13 mouse cellular contexts compared by ENCODE assay signal in the genomic region with DNA sequence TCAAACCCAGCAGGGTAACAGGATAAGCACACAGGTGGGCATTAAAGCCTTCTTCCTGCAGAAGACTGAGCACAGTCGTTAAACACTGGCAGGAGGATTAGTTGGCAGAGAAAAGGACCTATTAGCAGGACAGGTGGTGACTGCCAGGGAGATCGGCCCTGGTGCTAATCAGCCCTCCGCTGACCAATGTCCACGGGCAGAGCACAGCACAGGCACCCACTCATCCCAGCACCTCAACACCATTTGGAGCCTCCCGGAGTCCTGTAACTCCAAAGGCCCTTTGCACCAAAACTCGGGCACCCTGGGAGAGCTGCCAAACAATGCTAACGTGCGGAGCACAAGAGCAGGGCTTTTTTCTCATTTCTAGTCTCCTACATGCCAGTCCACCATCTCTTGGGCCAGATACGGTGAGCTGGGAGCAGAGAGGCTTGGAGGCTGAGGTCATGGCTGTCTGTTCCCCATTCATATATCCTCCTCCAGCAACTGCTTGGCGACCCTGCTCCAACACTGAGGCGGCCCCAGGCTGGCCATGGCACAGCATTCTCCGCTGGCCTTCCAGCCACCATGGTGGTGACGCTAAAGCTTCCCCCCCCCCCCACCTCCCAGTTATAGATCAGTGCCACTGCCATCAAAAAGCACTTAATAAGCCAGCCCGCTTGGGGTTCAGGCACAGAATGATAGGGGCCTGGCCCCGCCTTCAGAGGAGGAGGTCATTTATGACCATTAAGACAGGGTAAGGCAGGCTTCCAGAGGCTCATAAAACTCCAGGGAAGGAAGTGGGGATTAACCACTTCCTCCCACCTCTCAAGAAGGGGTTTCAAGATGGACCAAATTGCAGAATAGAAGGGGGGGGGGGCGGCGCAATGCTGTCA. TPM values are rescaled to one million over a fixed set of nuclear protein-coding genes. Genes with fewer than 3 reads are reported as not detected.
DNase-seq lines count a peak whose midpoint lies in the region; ATAC-seq and TF ChIP-seq lines count a peak whose summit lies in the region.
"Had no signal": no experiment of that assay in that cellular context is flagged by ENCODE, and none has a peak within 500 bp of the region (broad histone marks: within the 10 kb centered on the region; RNA-seq: fewer than 3 reads in every experiment).

No protein-coding gene starts in this region.

- no peak overlapping the region for H3K4me3 ChIP-seq in gastrocnemius, adult 2 months
- peak overlapping the region in 1 of 2 experiments; percentile 4; a peak in 2 of 4 replicates for H3K4me3 ChIP-seq in ES-E14 (ENCODE audit: insufficient read depth in 1 of 2, low read depth in 1 of 2, low read length in 2 of 2, poor library complexity in 1 of 2, severe bottlenecking in 1 of 2)
- no peak overlapping the region for H3K4me3 ChIP-seq in hindbrain, embryonic 15.5 days

- H3K4me1 ChIP-seq in ES-E14 (ENCODE audit: control insufficient read depth in 2 of 2, insufficient read depth in 2 of 2, low read length in 2 of 2, poor library complexity in 1 of 2): peaks cover 22 to 56% of the 10 kb centered on the region in 2 experiments
- H3K4me1 ChIP-seq in hindbrain, embryonic 15.5 days (replicated peaks): peaks cover 19% of the 10 kb centered on the region

- H3K9ac ChIP-seq in ES-E14 (ENCODE audit: insufficient read depth, low read depth, low read length, poor library complexity, severe bottlenecking): peak overlapping the region; percentile 23; the same call in 1 of the 2 replicates
- H3K9ac ChIP-seq in hindbrain, embryonic 15.5 days: no peak overlapping the region

- WGBS in hindbrain, embryonic 15.5 days: 55% methylated on average over 17 of the region's 17 CpGs

- H3K4me2 ChIP-seq in hindbrain, embryonic 15.5 days: no peak overlapping the region

- in situ Hi-C loops in ES-E14 (cut with MboI; ENCODE audit: low sequenced_read_pairs in 2 of 2, unreplicated experiment in 2 of 2): no loop called here

- 0 out of 2 replicates have a peak, but pooled peaks have one; percentile 29 for ATAC-seq in hindbrain, embryonic 15.5 days (ENCODE audit: low FRiP score, low read depth)
- ATAC-seq in erythroblast, adult 5-6 weeks (replicated peaks; ENCODE audit: low FRiP score, poor library complexity, severe bottlenecking): no peak

- H3K36me3 ChIP-seq in ES-E14 (ENCODE audit: control insufficient read depth, insufficient read depth, low read length, poor library complexity, severe bottlenecking): peaks cover 34% of the 10 kb centered on the region
- H3K36me3 ChIP-seq in hindbrain, embryonic 15.5 days: no peaks in the 10 kb centered on the region

- no peaks in the 10 kb centered on the region for H3K27me3 ChIP-seq in hindbrain, embryonic 15.5 days

- DNase-seq in gastrocnemius, postnatal 10 days: peak; percentile 8
- DNase-seq in gastrocnemius, adult 2 months: no peak
- no peak for DNase-seq in ES-E14 (ENCODE audit: low read depth, low spot score)
- DNase-seq in kidney, postnatal 25 days: peak; percentile 57 to 66
- no peak for DNase-seq in frontal cortex, postnatal 36 days (ENCODE audit: low spot score in 2 of 2)
- no peak for DNase-seq in thymus, postnatal 0 days (ENCODE audit: low spot score)
- DNase-seq: gastrocnemius, postnatal 14 days; lung, adult 2 months; thymus, postnatal 4 days had no signal

- intact Hi-C loops in gastrocnemius, adult 2 months (cut with DNase I): no loop called here

- TF ChIP-seq CTCF in gastrocnemius, adult 2 months (IDR thresholded peaks at IDR 0.05): no peak

- H3K9me3 ChIP-seq in ES-E14 (ENCODE audit: control insufficient read depth, insufficient read depth, low read depth, low read length): no peaks in the 10 kb centered on the region
- H3K9me3 ChIP-seq in hindbrain, embryonic 15.5 days: no peaks in the 10 kb centered on the region

- no peak overlapping the region for H3K27ac ChIP-seq in gastrocnemius, adult 2 months
- no peak overlapping the region for H3K27ac ChIP-seq in ES-E14 (ENCODE audit: insufficient read depth, low read depth, low read length, poor library complexity, severe bottlenecking)
- no peak overlapping the region for H3K27ac ChIP-seq in hindbrain, embryonic 15.5 days (replicated peaks)

TF ChIP-seq in ES-E14, 5 proteins besides CTCF, POLR2A, EP300 and RAD21:
- TF ChIP-seq ZNF384 (IDR thresholded peaks at IDR 0.05; ENCODE audit: low read depth, low read length): no peak
- no peak for TF ChIP-seq ZC3H11A (IDR thresholded peaks at IDR 0.05; ENCODE audit: borderline replicate concordance, low read depth, low read length)
- no peak for TF ChIP-seq HCFC1 (IDR thresholded peaks at IDR 0.05; ENCODE audit: borderline replicate concordance, insufficient read depth, low read length)
- TF ChIP-seq MAFK (IDR thresholded peaks at IDR 0.05; ENCODE audit: insufficient read depth, low read depth, low read length): no peak
- no peak for TF ChIP-seq CHD2 (IDR thresholded peaks at IDR 0.05; ENCODE audit: low read depth, low read length)

RNA-seq across cellular contexts. Expression of a gene that starts 20.1 kb away (rescaled TPM):
- under 1 TPM in 1 of 2 experiments, not detected in 1; 0.02 TPM for total RNA-seq in gastrocnemius, postnatal 10 days (2021)
- not detected for total RNA-seq in gastrocnemius, adult 2 months (2021)
- 132 and 141 TPM in 2 replicates for total RNA-seq in ES-E14 (2012; rRNA removed)
- polyA plus RNA-seq in hindbrain, embryonic 15.5 days (2015; fragmentation: Nextera tagmentation; extraction: Ambion mirVana): 0.26 and 0.32 TPM in 2 replicates
- not detected in 2 replicates for total RNA-seq in erythroblast, adult 5-6 weeks (2015; ENCODE audit: low replicate concordance)
- not detected in 2 replicates for total RNA-seq in erythroblast, adult 5-6 weeks (2017; ENCODE audit: low replicate concordance)
- polyA plus RNA-seq in thymus, postnatal 0 days (2015; fragmentation: Nextera tagmentation; extraction: Ambion mirVana): 0.01 and 0.03 TPM in 2 replicates
- total RNA-seq: gastrocnemius, postnatal 14 days; monocyte, adult 5-6 weeks had no signal
- polyA plus RNA-seq: large intestine, adult 2 months had no signal

RNA-seq across cellular contexts. Expression of a gene that starts 28.6 kb away (rescaled TPM):
- not detected for total RNA-seq in gastrocnemius, postnatal 10 days (2021)
- total RNA-seq in gastrocnemius, adult 2 months (2021): not detected
- 1.8 and 2.7 TPM in 2 replicates for total RNA-seq in ES-E14 (2012; rRNA removed)
- polyA plus RNA-seq in hindbrain, embryonic 15.5 days (2015; fragmentation: Nextera tagmentation; extraction: Ambion mirVana): not detected in 2 replicates
- total RNA-seq in erythroblast, adult 5-6 weeks (2015; ENCODE audit: low replicate concordance): not detected in 2 replicates
- not detected in 2 replicates for total RNA-seq in erythroblast, adult 5-6 weeks (2017; ENCODE audit: low replicate concordance)
- polyA plus RNA-seq in thymus, postnatal 0 days (2015; fragmentation: Nextera tagmentation; extraction: Ambion mirVana): not detected in 2 replicates
- total RNA-seq: gastrocnemius, postnatal 14 days; monocyte, adult 5-6 weeks had no signal
- polyA plus RNA-seq: large intestine, adult 2 months; lung, adult 2 months had no signal

RNA-seq across cellular contexts. Expression of a gene that starts 39.4 kb away (rescaled TPM):
- total RNA-seq in gastrocnemius, postnatal 10 days (2021): not detected
- not detected for total RNA-seq in gastrocnemius, adult 2 months (2021)
- total RNA-seq in ES-E14 (2012; rRNA removed): 1.4 and 1.8 TPM in 2 replicates
- polyA plus RNA-seq in hindbrain, embryonic 15.5 days (2015; fragmentation: Nextera tagmentation; extraction: Ambion mirVana): not detected in 2 replicates
- total RNA-seq in erythroblast, adult 5-6 weeks (2015; ENCODE audit: low replicate concordance): not detected in 2 replicates
- total RNA-seq in erythroblast, adult 5-6 weeks (2017; ENCODE audit: low replicate concordance): not detected in 2 replicates
- polyA plus RNA-seq in thymus, postnatal 0 days (2015; fragmentation: Nextera tagmentation; extraction: Ambion mirVana): 20.7 and 21.9 TPM in 2 replicates
- total RNA-seq: gastrocnemius, postnatal 14 days had no signal

Comparison
In these comparisons a context has a peak if more than half of its experiments do, and no peak if none do; other contexts are left out.
1. DNase-seq: peak in gastrocnemius, postnatal 10 days (single experiment) and kidney, postnatal 25 days (2 of 2); none in gastrocnemius, adult 2 months (single experiment), ES-E14 (single experiment), frontal cortex, postnatal 36 days (0 of 2) and thymus, postnatal 0 days (single experiment).
2. RNA of a gene that starts 20.1 kb away (total RNA-seq): 132 to 141 TPM in ES-E14; 0.02 TPM in gastrocnemius, postnatal 10 days, not detected in gastrocnemius, adult 2 months and not detected in erythroblast, adult 5-6 weeks; every median in the first group is over 100 times any median in the second.